Mouse (Mus musculus) myocyte (in vitro differentiated cells): ENCODE results near the gene Rab26.

ENCODE experiments used
- MAX ChIP-seq: IDR thresholded peaks from one replicate; pipeline ENCODE4 v1.6.1; 2011; ENCODE audit warnings: low read depth, mild to moderate bottlenecking, control low read depth
- POLR2A ChIP-seq: IDR thresholded peaks from one replicate; pipeline ENCODE4 v1.6.1; 2011; ENCODE audit warnings: low read depth, mild to moderate bottlenecking, control low read depth, moderate library complexity; ENCODE audit not compliant: insufficient read length

DNA sequence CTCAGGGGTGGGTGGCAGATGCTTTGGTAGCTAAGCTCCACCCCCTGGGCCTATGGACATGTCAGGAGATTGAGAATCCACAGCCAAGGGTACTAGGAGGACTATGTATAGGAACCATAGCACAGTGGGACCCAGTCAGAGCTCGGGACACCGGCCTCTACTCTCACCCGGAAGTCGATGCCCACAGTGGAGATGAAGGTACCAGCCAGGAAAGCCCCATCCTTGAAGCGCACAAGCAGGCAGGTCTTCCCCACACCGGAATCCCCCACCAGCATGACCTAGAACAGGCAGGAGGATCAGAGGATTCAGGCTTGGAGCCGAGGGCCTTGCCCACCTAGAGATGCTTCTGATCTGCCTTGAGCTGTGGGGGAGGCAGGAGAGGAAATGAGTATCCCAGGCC, 2.0 kb downstream of the Rab26 start:
- TF ChIP-seq MAX (no peak), POLR2A (no peak)
